Mouse (Mus musculus): ENCODE measurements at regions not wholly inside any gene's neighbourhood (a gene's known extent, or its start where the extent isn't known, plus 50 kb on each side); places are given as distances from the start of the nearest gene placed in this dataset.
"Not testable (repeated sequence)": the region's sequence is repeated elsewhere in the genome, so short reads cannot be mapped to it uniquely, and the experiment has no call there.

DNA sequence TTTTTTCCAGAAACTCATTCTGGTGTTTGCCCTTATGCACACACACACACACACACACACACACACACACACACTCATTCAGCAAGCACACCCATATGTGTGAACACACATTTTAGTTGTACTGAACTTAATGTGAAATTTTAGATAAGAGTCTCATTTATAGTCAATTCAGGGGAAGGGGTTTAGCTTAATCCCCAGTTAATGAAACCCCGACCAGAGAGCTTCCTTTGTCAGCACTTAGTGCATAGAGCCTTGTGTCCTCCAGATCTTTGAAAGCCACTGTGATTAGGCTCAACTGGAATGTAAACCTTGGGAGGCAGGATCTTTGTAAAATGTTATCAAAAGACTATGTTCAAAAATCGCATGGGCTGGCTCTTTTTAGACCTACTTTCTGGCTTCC, 53.4 kb downstream of the Rps12 start:
- DNase-seq (ENCODE audit: low spot score in 2 of 2): no peak

DNA sequence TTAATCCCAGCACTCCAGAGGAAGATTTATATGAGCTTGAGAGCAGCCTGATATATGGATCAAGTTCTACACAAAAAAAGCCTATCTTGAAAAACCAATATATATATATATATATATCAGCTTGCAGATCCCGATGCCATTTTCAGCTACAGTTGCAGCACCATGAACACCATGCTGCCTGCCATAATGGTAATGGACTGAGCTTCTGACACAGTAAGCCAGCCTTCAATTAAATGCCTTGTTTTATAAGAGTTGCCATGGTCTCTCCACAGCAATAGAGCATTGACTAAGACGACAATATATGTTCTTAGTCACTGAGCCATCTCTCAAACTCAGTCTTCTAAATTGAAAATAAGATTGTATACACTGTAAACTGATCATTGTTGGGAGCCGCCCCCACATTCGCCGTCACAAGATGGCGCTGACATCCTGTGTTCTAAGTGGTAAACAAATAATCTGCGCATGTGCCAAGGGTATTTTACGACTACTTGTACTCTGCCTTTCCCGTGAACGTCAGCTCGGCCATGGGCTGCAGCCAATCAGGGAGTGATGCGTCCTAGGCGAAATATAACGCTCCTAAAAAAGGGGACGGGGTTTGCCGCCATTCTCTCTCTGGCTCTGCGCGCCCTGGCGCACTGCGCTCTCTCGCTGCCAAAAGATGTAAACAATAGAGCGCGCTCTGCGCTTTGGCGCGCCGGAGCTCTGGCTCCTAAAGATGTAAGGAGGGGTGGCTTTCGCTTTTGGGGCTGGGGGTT, 60.9 kb downstream of the Rps12 start:
- DNase-seq (ENCODE audit: low spot score in 2 of 2): not testable (repeated sequence)

DNA sequence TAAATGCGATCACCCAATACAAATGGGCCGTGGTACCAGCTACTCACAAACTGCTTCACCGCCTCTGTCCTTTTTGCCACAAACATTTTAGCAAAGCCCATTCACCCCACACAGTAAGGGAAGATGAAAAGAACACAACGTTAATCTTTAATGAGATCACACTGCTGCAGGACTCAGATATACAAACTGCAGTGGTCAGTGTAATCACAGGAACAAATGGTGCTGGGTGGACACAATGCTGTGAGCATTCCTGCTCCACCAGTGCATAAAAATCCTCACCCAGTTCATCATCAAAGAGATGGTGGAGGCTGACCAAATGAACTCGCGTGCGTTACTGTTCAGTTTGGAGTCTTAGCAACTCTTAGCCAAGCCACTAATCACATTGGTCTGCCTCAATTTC, 69.0 kb downstream of the Rps12 start:
- DNase-seq (ENCODE audit: low spot score in 2 of 2): no peak

DNA sequence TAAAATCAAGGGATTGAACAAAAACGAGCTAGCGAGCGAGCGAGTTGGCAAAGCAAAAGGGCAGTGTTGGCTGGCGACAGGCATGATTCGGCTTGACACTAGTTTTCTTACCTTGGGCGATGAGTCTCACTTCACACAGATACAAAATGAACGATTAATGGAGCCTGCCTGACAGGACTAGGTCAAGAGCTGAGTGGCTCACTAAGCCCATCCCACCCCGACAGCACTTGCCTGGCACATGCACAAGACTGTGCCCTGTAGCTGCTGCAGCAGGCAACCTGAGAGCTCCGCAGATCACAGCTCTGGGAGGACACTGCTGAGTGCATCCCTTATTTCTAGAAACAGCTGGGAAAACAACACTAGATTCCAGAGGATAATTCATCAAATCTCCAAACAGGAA, 71.6 kb downstream of the Rps12 start:
- no peak for DNase-seq (ENCODE audit: low spot score in 2 of 2)

DNA sequence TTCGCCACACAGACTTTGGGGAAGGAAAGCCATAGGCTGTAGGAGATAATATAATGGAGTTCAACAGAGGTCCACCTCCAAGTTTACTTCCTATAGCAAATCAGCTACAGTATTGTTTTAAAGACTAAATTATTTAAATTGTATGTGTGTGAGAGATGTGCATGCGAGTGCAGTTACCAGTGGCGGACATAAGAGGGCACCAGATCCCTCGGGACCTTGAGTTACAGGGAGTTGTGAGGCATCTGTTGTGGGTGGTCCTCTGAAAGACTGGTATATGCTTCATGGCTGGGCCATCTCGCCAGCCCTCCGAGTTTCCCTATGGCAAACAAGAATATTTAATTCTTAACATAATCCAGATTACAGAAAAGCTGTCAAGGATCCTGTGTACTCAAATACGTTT, 72.0 kb downstream of the Rps12 start:
- DNase-seq (ENCODE audit: low spot score in 2 of 2): no peak

DNA sequence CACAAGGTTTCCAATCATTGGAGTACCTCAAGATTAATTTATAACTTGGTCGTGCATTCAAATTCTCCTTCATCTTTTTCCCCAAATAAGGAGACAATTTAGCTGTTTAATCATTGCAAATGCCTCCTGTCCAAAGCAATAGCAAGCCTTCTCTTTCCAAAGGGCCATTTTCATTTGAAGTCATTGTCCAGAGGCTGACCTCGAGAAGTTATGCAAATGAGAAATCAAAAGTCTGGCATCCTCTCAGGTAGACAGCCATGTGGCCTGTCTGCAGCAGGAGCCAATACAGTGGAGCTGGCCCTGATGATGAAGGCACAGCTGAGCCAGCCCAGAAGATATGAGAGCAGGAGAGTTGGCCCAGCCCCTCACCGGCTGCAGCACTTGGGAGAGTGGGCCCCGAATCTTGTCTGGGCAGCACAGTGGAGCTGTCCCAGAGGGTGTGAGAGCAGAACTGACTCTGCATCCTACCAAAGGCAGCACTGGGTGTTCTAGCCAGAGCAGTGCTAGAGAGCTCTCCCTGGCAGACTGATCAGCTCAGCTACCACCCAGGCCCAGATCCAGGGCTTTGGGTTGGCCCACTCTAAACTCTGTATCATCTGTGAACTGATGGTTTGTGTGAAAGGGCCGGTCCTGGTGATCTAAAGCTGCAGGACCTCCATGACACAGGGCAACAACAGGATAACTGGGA, 74.2 kb downstream of the Rps12 start:
- DNase-seq (ENCODE audit: low spot score in 2 of 2): no peak

DNA sequence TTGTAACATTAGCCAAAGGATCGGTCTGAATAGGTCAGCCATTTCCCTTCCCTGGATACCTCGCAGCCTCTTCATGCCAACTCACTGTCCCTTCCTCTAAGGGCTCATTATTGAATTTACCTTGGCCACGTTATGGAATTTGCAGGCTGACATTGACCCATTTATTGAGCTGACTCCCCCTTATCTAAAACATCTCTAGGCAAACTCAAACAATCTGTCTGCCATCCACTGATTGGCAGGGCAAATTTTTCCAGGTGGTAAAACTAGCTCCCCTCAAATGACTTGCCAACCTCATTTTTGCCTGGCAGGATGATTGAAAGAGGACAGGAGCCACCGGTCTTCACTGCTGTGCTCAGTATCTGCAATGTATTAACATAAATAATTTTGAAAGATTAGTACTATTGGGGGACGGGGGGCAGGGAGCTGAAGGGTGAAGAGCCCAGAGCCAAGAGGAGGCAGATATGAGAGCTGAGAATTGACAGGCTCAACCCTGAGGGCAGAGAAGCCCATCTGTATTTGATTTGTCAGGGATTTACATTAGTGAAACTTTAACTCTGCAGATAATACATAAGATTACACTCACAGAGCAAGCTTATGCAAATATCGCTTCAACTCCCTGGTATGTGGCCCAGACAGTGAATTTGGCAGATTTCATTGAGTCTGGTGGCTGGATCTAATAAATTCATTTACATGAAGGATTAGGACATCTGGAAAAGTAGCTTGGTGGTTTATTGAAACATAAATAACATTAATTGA, 75.5 kb downstream of the Rps12 start:
- no peak for DNase-seq (ENCODE audit: low spot score in 2 of 2)

DNA sequence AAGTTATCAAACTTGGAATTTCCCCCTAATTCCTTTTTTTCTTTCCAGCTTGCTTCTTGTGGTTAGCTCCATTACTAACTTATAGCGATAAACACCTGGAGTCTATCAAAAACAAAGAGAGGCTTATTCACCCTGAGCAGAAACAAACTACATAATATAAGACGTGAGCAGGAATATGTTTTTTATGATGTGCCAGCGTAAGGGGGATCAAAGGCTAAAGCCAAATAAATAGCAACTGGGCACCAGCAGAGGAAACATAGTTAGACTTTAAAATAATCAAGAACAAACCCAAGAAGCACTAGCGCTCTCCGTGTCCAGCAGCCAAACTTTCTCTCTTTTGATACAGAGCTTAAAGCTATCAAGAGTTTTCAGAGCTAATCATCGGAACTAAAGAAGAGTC, 76.1 kb downstream of the Rps12 start:
- DNase-seq (ENCODE audit: low spot score in 2 of 2): no peak

DNA sequence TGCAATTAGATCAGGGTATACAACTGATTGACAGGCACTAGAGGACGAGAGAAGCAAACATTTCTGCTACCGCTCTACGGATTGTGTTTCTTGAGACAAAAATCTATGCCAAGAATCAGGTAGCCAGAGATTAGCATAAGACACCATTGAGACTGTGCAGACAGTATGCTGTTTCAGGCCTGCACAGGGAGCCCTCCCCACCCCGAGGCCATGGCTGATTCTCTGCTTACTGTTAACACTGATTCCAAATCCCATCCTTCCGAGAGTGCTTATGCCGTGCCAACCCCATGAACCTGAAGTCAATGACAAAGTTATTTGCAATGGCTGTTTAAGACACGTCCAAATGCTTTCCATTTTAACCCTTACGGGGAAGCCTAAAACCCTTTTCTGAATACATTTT, 78.8 kb downstream of the Rps12 start:
- no peak for DNase-seq (ENCODE audit: low spot score in 2 of 2)

DNA sequence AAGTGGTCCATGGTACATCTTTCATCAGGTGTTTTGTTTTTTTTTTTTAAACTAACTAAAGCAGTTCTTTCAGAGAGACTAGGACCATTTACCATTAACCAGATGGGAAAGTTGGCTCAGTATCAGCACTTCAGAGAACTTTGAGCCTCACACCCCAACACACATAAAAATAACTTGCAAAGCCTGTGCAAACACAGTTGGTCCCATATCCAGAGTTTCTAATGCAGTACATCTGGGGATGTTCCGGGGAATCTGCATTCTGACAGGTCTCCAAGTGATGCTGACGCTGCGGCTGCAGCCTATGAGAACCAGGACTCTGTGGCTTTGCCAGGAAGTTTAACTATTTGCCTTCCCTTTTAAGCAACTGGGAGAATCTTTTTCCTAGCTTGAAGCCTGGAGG, 79.9 kb downstream of the Rps12 start:
- no peak for DNase-seq (ENCODE audit: low spot score in 2 of 2)

DNA sequence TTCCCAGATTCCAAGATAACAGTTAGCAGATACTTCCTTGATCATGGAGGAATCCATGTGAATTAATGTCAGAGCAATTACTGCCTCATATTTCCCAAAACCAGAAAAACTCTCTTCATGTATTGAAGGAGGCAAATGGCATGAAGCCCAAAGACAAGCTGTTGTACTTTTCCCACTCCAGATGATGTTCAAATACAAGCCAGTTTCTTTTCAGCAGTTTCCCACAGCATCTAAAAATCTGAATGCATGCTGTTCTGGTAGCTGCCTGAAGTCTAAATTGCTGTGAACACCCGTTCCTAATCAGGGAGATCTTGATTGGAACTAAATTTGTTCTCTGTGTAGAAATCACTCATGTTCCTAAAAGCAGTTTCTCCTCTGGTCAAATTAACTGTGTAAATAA, 83.0 kb downstream of the Rps12 start:
- DNase-seq (ENCODE audit: low spot score in 2 of 2): peak in 1 of 2 experiments; percentile 21

DNA sequence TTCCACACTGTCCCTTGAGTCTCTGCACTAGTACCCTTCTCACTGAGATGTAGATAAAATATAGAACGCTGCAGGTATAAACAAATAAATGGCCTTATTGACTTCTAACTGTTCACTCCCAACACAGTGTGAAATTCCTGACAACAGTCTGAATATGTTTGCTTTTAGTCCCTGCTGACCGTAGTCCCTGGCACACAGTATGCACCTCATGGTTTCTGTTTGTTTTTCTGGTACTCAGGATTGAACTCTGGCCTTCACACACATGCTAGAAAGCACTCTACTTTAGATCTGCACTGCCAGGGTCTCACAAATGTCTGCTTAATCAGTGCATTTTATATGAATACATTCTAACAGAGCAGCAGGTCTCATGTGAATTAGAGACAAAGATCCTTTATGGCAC, 95.8 kb downstream of the Rps12 start:
- DNase-seq (ENCODE audit: low spot score in 2 of 2): no peak

DNA sequence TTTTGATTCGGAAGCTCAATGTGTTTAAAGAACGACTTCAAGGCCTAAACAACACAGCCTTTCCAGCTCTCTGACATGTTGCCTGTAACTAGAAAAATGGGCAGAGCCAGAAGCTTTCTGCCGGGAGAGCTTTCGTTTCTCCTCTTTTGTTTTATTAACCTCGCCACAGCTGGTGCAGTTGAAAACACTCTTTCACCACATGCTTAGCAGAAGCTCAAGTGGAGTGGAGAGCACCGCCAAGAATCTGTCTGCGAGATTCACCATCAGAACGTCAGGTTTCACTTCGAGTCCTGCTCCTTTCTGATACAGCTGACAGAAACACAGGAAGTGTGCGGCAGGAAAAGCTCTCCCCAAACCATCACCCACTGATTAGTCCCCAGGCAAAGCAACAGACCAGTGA, 100.1 kb downstream of the Rps12 start:
- DNase-seq (ENCODE audit: low spot score in 2 of 2): no peak

DNA sequence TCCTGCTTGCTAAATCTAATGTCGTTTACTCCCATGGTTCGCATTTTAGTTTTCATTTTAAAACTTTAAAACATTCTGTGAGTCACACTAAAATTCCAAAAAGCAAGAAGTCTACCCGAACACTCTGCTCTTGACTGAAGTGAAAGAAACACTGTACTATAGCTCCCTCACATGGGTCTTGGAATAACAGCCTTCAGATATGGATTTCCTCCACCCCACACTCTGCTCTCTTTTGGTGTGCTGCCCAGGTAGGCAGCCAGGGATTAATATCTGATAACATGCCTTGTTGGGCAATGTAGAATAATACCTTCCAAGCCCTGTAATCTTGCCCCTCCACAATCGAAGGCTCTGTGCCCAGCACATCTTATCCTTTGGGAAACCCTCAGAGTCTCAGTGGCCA, 104.0 kb downstream of the Rps12 start:
- DNase-seq (ENCODE audit: low spot score in 2 of 2): no peak

DNA sequence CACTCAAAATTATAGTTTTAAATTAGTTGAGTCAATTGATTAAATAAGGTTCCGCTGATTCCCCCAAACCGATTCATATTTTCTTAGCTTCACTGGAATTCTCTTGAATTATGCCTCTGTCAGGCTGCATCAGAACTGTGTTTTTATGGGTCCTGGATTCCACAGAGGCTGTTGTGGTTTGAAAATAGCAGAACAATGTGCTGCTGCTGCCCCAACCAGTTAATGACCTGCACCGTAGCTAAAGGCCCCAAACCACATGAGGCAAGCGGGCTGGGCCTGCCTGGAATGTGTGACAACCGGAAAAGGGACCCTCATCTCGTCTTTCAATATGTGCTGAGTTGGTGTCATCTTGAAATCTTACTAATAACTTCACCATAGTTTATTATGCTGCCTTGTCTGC, 111.2 kb downstream of the Rps12 start:
- DNase-seq (ENCODE audit: low spot score in 2 of 2): no peak

DNA sequence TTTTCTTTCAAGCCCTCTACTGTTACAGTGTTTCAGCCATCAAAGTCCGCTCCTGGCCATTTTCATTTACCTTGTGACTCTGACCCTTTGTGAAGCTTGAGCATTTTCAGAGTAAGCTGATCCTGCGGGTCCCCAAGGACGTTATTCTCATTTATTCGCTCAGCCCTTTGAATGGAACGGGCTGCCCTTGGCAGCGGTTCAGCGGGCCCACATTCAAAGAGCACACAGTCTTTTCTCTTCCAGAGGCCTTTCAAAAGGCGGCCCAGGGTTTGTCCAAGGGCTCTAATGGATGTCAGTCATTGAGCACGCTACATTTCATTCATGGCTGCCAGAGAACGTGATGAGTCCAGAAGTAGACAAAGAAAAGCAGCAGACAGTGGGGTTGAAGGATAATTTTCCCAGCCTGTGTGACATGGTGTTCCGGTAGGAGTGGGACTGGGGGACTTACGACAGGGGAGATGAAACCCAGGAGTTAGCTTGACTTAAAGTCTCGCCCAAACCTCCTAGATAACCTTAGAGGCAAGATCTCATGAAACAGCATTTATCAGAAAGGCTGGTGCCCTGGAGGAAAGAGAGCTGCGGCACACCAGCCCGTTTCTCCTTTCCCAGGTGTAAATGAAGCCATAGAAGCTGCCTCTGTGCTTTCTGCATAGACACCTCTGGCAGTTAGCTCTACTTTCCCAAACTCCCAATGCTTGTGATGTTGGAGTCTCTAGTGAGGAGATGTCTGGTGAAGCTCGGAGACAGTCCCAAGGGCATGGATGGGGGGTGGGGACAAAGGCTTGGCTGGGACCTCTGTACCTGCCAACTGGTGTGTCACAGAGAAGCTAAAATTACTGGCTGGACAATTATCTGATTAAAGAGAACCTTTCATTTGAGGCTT, 112.2 kb downstream of the Rps12 start:
- DNase-seq (ENCODE audit: low spot score in 2 of 2): peak; percentile 23 to 32

DNA sequence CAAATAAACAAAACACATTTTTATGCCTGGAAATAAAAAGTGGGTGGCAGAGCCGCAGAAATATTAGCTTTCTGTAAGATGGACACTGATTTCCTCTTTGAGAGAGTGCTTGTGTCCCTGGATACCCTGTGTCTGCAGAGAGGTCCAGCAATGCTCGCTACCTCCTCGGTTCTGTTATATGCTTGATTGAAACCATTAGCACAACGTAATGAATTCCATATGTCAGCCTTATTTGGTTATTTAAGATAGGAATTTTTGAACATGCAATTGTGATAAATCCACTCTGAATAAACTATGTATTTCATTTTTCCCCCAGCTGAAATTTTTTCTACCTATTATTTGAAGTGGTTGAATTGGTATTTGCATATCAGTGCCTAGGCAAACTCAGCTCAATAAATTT, 114.8 kb downstream of the Rps12 start:
- DNase-seq (ENCODE audit: low spot score in 2 of 2): no peak

DNA sequence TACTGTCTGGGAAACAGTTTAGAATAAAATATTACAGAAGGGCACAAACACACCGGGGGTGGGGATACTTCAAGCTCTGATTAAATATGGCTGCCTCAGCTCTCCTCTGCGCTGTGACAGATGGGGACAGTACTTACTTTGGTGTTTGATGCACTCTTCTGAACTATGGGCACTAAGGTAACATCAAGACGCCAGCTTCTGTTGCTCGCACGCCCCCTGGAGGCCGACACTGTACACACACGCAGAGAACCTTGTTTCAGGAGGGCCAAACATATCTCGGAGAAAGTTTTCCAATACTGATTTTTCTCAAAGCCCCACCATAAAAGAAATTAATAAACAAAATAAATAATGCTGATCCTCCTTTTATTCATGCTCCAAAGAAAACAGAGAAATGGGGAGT, 115.6 kb downstream of the Rps12 start:
- DNase-seq (ENCODE audit: low spot score in 2 of 2): peak in 1 of 2 experiments; percentile 16

DNA sequence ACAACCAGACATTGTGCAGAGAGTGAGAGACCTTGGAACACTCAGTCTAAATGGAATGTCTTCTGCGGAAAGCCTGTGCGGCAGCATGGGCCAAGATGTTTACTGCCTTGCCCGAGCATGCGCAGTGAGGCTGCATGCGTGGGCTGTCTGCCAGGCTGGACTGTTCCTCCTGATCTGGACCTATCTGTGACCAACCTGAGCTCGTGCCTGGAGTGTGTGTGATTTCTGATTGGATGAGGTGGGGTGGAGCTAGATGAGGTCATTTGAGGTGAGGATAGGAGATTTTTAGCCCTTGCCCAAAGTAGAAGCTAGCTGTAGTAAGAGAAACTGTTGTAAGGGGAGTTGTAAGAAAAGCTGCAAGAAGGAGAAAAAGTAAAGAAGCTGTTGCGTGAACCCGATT, 121.2 kb downstream of the Rps12 start:
- DNase-seq (ENCODE audit: low spot score in 2 of 2): not testable (repeated sequence)

DNA sequence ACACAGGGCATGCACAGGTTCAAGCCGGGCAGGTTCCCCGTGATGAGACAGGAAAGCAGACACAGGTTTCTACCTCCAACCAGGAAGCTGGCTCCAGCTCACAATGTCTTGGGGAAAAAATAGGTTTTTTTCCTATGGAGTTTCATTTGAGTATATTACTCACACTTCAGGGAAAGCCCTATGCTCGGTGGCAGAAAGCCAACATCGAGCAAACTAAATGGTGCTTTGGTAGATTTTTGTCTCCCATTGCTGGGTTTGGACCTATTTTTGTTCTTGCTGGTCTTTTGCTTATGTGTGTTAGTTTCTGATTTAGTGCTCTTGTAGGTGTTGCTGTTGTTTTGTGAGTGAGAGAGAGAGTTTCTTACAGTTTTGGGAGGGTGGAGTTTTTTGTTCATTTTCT, 160.9 kb downstream of the Rps12 start:
- DNase-seq (ENCODE audit: low spot score in 2 of 2): no peak

DNA sequence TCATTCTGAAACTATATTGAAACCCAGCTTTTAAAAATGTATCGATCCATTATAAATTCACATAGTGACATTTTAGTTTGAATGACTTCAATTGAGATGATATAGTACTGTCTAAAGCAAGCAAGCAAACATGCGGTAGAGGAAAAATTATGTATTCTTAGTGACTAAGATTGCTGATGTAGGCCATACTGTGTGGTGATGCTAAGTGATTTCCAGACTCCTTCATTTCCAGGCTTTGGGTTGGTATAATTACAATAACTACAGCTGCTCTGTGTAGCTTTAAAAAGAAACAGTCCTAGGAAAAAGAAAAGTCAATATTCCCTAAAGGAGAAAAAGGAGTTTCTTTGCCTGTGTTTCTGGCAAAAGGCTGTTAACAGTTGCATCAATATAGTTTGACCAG, 175.0 kb downstream of the Rps12 start:
- DNase-seq (ENCODE audit: low spot score in 2 of 2): no peak

DNA sequence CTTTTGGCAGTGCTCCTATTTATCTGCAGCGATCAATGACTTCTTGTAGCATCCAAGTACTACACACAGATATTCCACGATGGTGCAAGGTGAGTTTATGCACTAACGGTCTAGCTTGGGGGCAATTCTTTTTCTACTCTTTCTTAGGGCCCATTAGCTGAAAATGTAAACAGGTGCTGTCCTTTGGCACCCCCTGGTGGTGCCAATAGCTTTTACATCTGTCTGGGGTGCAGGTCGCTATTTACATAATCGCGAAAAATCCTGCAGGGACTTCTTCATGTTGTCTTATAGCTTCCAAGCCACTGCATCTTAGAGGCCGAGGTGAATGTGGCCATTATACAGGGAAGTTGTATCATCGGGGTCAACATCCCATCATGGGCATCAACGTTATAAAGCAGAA, 175.9 kb downstream of the Rps12 start:
- peak; percentile 21 to 70 for DNase-seq (ENCODE audit: low spot score in 2 of 2)
